Mouse (Mus musculus) bone marrow macrophage, adult 2 months (primary cell): ENCODE results near the gene N4bp1.

ENCODE experiments used
- CTCF ChIP-seq: IDR thresholded peaks from 2 replicates; pipeline ENCODE4 v1.5.1; 2012; ENCODE audit warnings: low read depth, mild to moderate bottlenecking, low read length, moderate library complexity
- POLR2A ChIP-seq: IDR thresholded peaks from 2 replicates; pipeline ENCODE4 v1.6.1; 2012; ENCODE audit warnings: mild to moderate bottlenecking, low read depth, low read length, borderline replicate concordance

GRCm38 (mm10) chr8:86861516-86861915 lies 23.5 kb downstream of the N4bp1 start:
- TF ChIP-seq CTCF (no peak), POLR2A (no peak)
